Mouse (Mus musculus): ENCODE measurements around the gene Arid3a. TPM values are rescaled to one million over a fixed set of nuclear protein-coding genes. Genes with fewer than 3 reads are reported as not detected.

The Arid3a gene
- polyA plus RNA-seq, 1 experiment from 2014 or later = 14.0 TPM

- 5% methylated on average over 21 of the region's 21 CpGs for WGBS
- peak overlapping the region; percentile 26 for H3K4me2 ChIP-seq (replicated peaks; ENCODE audit: low read depth, low read length)
- peaks cover 50% of the 10 kb centered on the region for H3K27me3 ChIP-seq (ENCODE audit: control insufficient read depth, insufficient read depth, low read length)
- H3K27ac ChIP-seq (ENCODE audit: low read length) = no peak overlapping the region
- H3K4me3 ChIP-seq (ENCODE audit: low read depth, low read length) = peak overlapping the region; percentile 17
- H3K4me1 ChIP-seq (ENCODE audit: control insufficient read depth, insufficient read depth, low read length) = peaks cover 44% of the 10 kb centered on the region
- ATAC-seq (ENCODE audit: insufficient number of reproducible peaks, insufficient read depth, low FRiP score, low read depth) = no peak
- no peaks in the 10 kb centered on the region for H3K36me3 ChIP-seq (ENCODE audit: control insufficient read depth, insufficient read depth, low read length)
- no peaks in the 10 kb centered on the region for H3K9me3 ChIP-seq (ENCODE audit: control insufficient read depth, low read depth, low read length)
- no peak overlapping the region for H3K9ac ChIP-seq (replicated peaks; ENCODE audit: low read depth, low read length)
Observed at GRCm38 (mm10) chr10:79919251-79919849, 7.5 kb upstream of the Arid3a start.

GRCm38 (mm10) chr10:79920056-79920890, 6.6 kb upstream of the Arid3a start:
- Histone ChIP-seq H3K9ac (replicated peaks; ENCODE audit: low read depth, low read length) (no peak overlapping the region), H3K4me2 (replicated peaks; ENCODE audit: low read depth, low read length) (peak overlapping the region; percentile 42; the same call in 1 of the 2 replicates), H3K36me3 (ENCODE audit: control insufficient read depth, insufficient read depth, low read length) (no peaks in the 10 kb centered on the region), H3K27ac (ENCODE audit: low read length) (no peak overlapping the region), H3K27me3 (ENCODE audit: control insufficient read depth, insufficient read depth, low read length) (peaks cover 50% of the 10 kb centered on the region), H3K4me3 (ENCODE audit: low read depth, low read length) (no peak overlapping the region), H3K4me1 (ENCODE audit: control insufficient read depth, insufficient read depth, low read length) (peaks cover 35% of the 10 kb centered on the region), H3K9me3 (ENCODE audit: control insufficient read depth, low read depth, low read length) (no peaks in the 10 kb centered on the region)
- 17% methylated on average over 26 of the region's 26 CpGs for WGBS
- no peak for ATAC-seq (ENCODE audit: insufficient number of reproducible peaks, insufficient read depth, low FRiP score, low read depth)

- H3K36me3 ChIP-seq (ENCODE audit: control insufficient read depth, insufficient read depth, low read length) = no peaks in the 10 kb centered on the region
- H3K4me2 ChIP-seq (replicated peaks; ENCODE audit: low read depth, low read length) = peak within 1 kb of the TSS; percentile 42
- peak within 1 kb of the TSS; percentile 22 for H3K4me3 ChIP-seq (ENCODE audit: low read depth, low read length)
- H3K27me3 ChIP-seq (ENCODE audit: control insufficient read depth, insufficient read depth, low read length) = peaks cover 50% of the 10 kb centered on the region
- H3K4me1 ChIP-seq (ENCODE audit: control insufficient read depth, insufficient read depth, low read length) = peaks cover 33% of the 10 kb centered on the region
- H3K9me3 ChIP-seq (ENCODE audit: control insufficient read depth, low read depth, low read length) = no peaks in the 10 kb centered on the region
- no peak within 1 kb of the TSS for H3K9ac ChIP-seq (replicated peaks; ENCODE audit: low read depth, low read length)
- WGBS = 5% methylated on average over 41 of the region's 41 CpGs
- ATAC-seq (ENCODE audit: insufficient number of reproducible peaks, insufficient read depth, low FRiP score, low read depth) = no peak
- H3K27ac ChIP-seq (ENCODE audit: low read length) = no peak within 1 kb of the TSS
Observed at GRCm38 (mm10) chr10:79920958-79921535, 5.8 kb upstream of the Arid3a start, which contains the start of gene R3hdm4. Gene R3hdm4, minus strand, starts transcription at chr10:79921208.

- Histone ChIP-seq H3K9me3 (ENCODE audit: control insufficient read depth, low read depth, low read length) (no peaks in the 10 kb centered on the region), H3K4me2 (replicated peaks; ENCODE audit: low read depth, low read length) (peak overlapping the region; percentile 42), H3K27ac (ENCODE audit: low read length) (no peak overlapping the region), H3K4me3 (ENCODE audit: low read depth, low read length) (peak overlapping the region; percentile 22), H3K36me3 (ENCODE audit: control insufficient read depth, insufficient read depth, low read length) (no peaks in the 10 kb centered on the region), H3K27me3 (ENCODE audit: control insufficient read depth, insufficient read depth, low read length) (peaks cover 50% of the 10 kb centered on the region), H3K4me1 (ENCODE audit: control insufficient read depth, insufficient read depth, low read length) (peaks cover 34% of the 10 kb centered on the region; the same call in 1 of the 2 replicates), H3K9ac (replicated peaks; ENCODE audit: low read depth, low read length) (no peak overlapping the region)
- ATAC-seq (ENCODE audit: insufficient number of reproducible peaks, insufficient read depth, low FRiP score, low read depth) = no peak
- 2% methylated on average over 34 of the region's 34 CpGs for WGBS
Observed at GRCm38 (mm10) chr10:79921572-79921971, 5.3 kb upstream of the Arid3a start.

GRCm38 (mm10) chr10:79924998-79925784, 1.7 kb upstream of the Arid3a start:
- Histone ChIP-seq H3K27me3 (ENCODE audit: control insufficient read depth, insufficient read depth, low read length) (peaks cover 22% of the 10 kb centered on the region), H3K4me3 (ENCODE audit: low read depth, low read length) (no peak overlapping the region), H3K9me3 (ENCODE audit: control insufficient read depth, low read depth, low read length) (no peaks in the 10 kb centered on the region), H3K27ac (ENCODE audit: low read length) (peak overlapping the region; percentile 79; the same call in 1 of the 2 replicates), H3K4me2 (replicated peaks; ENCODE audit: low read depth, low read length) (peak overlapping the region; percentile 83; the same call in 1 of the 2 replicates), H3K9ac (replicated peaks; ENCODE audit: low read depth, low read length) (no peak overlapping the region), H3K4me1 (ENCODE audit: control insufficient read depth, insufficient read depth, low read length) (peaks cover 28% of the 10 kb centered on the region), H3K36me3 (ENCODE audit: control insufficient read depth, insufficient read depth, low read length) (no peaks in the 10 kb centered on the region)
- 10% methylated on average over 29 of the region's 29 CpGs for WGBS
- no peak for ATAC-seq (ENCODE audit: insufficient number of reproducible peaks, insufficient read depth, low FRiP score, low read depth)

- 9% methylated on average over 14 of the region's 15 CpGs for WGBS
- Histone ChIP-seq H3K36me3 (ENCODE audit: control insufficient read depth, insufficient read depth, low read length) (peaks cover under 1% of the 10 kb centered on the region), H3K27me3 (ENCODE audit: control insufficient read depth, insufficient read depth, low read length) (peaks cover 14% of the 10 kb centered on the region), H3K4me2 (replicated peaks; ENCODE audit: low read depth, low read length) (peak overlapping the region; percentile 83), H3K27ac (ENCODE audit: low read length) (peak overlapping the region; percentile 79), H3K4me1 (ENCODE audit: control insufficient read depth, insufficient read depth, low read length) (peaks cover 21% of the 10 kb centered on the region), H3K9ac (replicated peaks; ENCODE audit: low read depth, low read length) (peak overlapping the region; percentile 85), H3K9me3 (ENCODE audit: control insufficient read depth, low read depth, low read length) (no peaks in the 10 kb centered on the region), H3K4me3 (ENCODE audit: low read depth, low read length) (peak overlapping the region; percentile 77)
- no peak for ATAC-seq (ENCODE audit: insufficient number of reproducible peaks, insufficient read depth, low FRiP score, low read depth)
Observed at GRCm38 (mm10) chr10:79925785-79926490, 905 bp upstream of the Arid3a start.

- Histone ChIP-seq H3K4me2 (replicated peaks; ENCODE audit: low read depth, low read length) (peak overlapping the region; percentile 83), H3K36me3 (ENCODE audit: control insufficient read depth, insufficient read depth, low read length) (peaks cover 13% of the 10 kb centered on the region), H3K4me1 (ENCODE audit: control insufficient read depth, insufficient read depth, low read length) (peaks cover 30% of the 10 kb centered on the region), H3K4me3 (ENCODE audit: low read depth, low read length) (peak overlapping the region; percentile 77), H3K27me3 (ENCODE audit: control insufficient read depth, insufficient read depth, low read length) (peaks cover 7% of the 10 kb centered on the region; the same call in 1 of the 2 replicates), H3K9ac (replicated peaks; ENCODE audit: low read depth, low read length) (peak overlapping the region; percentile 85), H3K9me3 (ENCODE audit: control insufficient read depth, low read depth, low read length) (no peaks in the 10 kb centered on the region), H3K27ac (ENCODE audit: low read length) (peak overlapping the region; percentile 96)
- WGBS = under 1% methylated on average over 54 of the region's 54 CpGs
- peak; percentile 24; the same call in 1 of the 2 replicates for ATAC-seq (ENCODE audit: insufficient number of reproducible peaks, insufficient read depth, low FRiP score, low read depth)
Observed at GRCm38 (mm10) chr10:79927324-79928029, 634 bp downstream of the Arid3a start.

Data from stomach, embryonic 14.5 days (tissue).